Mouse (Mus musculus) forebrain, embryonic 16.5 days (tissue): ENCODE data around the gene Tmem39b. TPM values are rescaled to one million over a fixed set of nuclear protein-coding genes. Genes with fewer than 3 reads are reported as not detected.
"Not testable (repeated sequence)": the region's sequence is repeated elsewhere in the genome, so short reads cannot be mapped to it uniquely, and the experiment has no call there.

Experiments
- ATAC-seq: fragments of 200-750 bp; cut with Nextera tagmentation; 2 replicates; pipeline ENCODE4 v1.8.0; 2017; ENCODE audit warnings: mild to moderate bottlenecking, moderate library complexity
- H3K27ac ChIP-seq: fragments of 300-500 bp; sonication (generic); 2 replicates; pipeline ENCODE4 v1.5.1; 2014; ENCODE audit warnings: low read length, control low read depth
- H3K27me3 ChIP-seq: fragments of 300-500 bp; sonication (generic); replicated peaks from 2 replicates; pipeline ENCODE4 v1.6.1; 2014; ENCODE audit warnings: low read length; ENCODE audit not compliant: control insufficient read depth, insufficient read depth
- H3K36me3 ChIP-seq: fragments of 300-500 bp; sonication (generic); 2 replicates; pipeline ENCODE4 v1.6.1; 2014; ENCODE audit not compliant: control insufficient read depth, insufficient read depth
- H3K4me1 ChIP-seq: fragments of 300-500 bp; sonication (generic); replicated peaks from 2 replicates; pipeline ENCODE4 v1.6.1; 2014; ENCODE audit warnings: low read length; ENCODE audit not compliant: control insufficient read depth, insufficient read depth
- H3K4me2 ChIP-seq: fragments of 300-500 bp; sonication (generic); 2 replicates; pipeline ENCODE4 v1.6.1; 2014; ENCODE audit warnings: mild to moderate bottlenecking, low read length, control low read depth
- H3K4me3 ChIP-seq: fragments of 300-500 bp; sonication (generic); replicated peaks from 2 replicates; pipeline ENCODE4 v1.5.1; 2014; ENCODE audit warnings: mild to moderate bottlenecking, low read length, control low read depth
- H3K9ac ChIP-seq: fragments of 300-500 bp; sonication (generic); replicated peaks from 2 replicates; pipeline ENCODE4 v1.6.1; 2014; ENCODE audit warnings: low read depth, low read length, control low read depth
- H3K9me3 ChIP-seq: fragments of 300-500 bp; sonication (generic); 2 replicates; pipeline ENCODE4 v1.6.1; 2016; ENCODE audit warnings: low read length; ENCODE audit not compliant: control insufficient read depth
- WGBS: fragments of 180-500 bp; shearing (Covaris S2); extraction: QIAGEN DNeasy Blood & Tissue Kit; methylation state at CpG from one replicate; pipeline ENCODE4 v1.1.7; 2014; 5-methylcytosine and 5-hydroxymethylcytosine counted together
- polyA plus RNA-seq: library from polyadenylated mRNA; unstranded; fragments of >200 nt; fragmentation: Nextera tagmentation; extraction: Ambion mirVana; gene quantifications from 2 replicates; pipeline ENCODE4 v1.2.1, GENCODE M21; 2015

Tmem39b gene
- polyA plus RNA-seq, 1 experiment from 2014 or later: 25.0 TPM

GRCm38 (mm10) chr4:129736173-129736572, 39.5 kb upstream of the Tmem39b start:
- H3K9me3 ChIP-seq: no peaks in the 10 kb centered on the region
- 82% methylated on average over 1 of the region's 1 CpGs for WGBS
- H3K27ac ChIP-seq: no peak overlapping the region
- H3K4me2 ChIP-seq: no peak overlapping the region
- H3K9ac ChIP-seq: no peak overlapping the region
- no peak for ATAC-seq
- no peaks in the 10 kb centered on the region for H3K36me3 ChIP-seq
- no peaks in the 10 kb centered on the region for H3K27me3 ChIP-seq
- peaks cover 36% of the 10 kb centered on the region for H3K4me1 ChIP-seq
- H3K4me3 ChIP-seq: no peak overlapping the region

- H3K9ac ChIP-seq: not testable (repeated sequence)
These were observed 38.8 kb upstream of the Tmem39b start for GRCm38 (mm10) chr4:129735485-129735884.

GRCm38 (mm10) chr4:129731423-129731822, 34.8 kb upstream of the Tmem39b start:
- WGBS: 77% methylated on average over 5 of the region's 5 CpGs
- no peak for ATAC-seq
- H3K9me3 ChIP-seq: no peaks in the 10 kb centered on the region
- peaks cover 12% of the 10 kb centered on the region for H3K36me3 ChIP-seq
- no peaks in the 10 kb centered on the region for H3K27me3 ChIP-seq
- no peak overlapping the region for H3K4me2 ChIP-seq
- H3K9ac ChIP-seq: no peak overlapping the region
- H3K27ac ChIP-seq: no peak overlapping the region
- no peak overlapping the region for H3K4me3 ChIP-seq
- peaks cover 11% of the 10 kb centered on the region for H3K4me1 ChIP-seq

More at GRCm38 (mm10) chr4:129735485-129735884, 38.8 kb upstream of the Tmem39b start:
- WGBS: 96% methylated on average over 3 of the region's 4 CpGs
- not testable (repeated sequence) for H3K27me3 ChIP-seq, ATAC-seq, H3K36me3 ChIP-seq, H3K4me2 ChIP-seq, H3K27ac ChIP-seq, H3K9me3 ChIP-seq, H3K4me3 ChIP-seq
- H3K4me1 ChIP-seq: peaks cover 35% of the 10 kb centered on the region

GRCm38 (mm10) chr4:129716310-129716709, 19.7 kb upstream of the Tmem39b start:
- Histone ChIP-seq H3K4me2 (no peak overlapping the region), H3K36me3 (peaks cover 55% of the 10 kb centered on the region), H3K4me1 (no peaks in the 10 kb centered on the region), H3K27me3 (no peaks in the 10 kb centered on the region), H3K9me3 (no peaks in the 10 kb centered on the region), H3K9ac (no peak overlapping the region), H3K27ac (no peak overlapping the region), H3K4me3 (no peak overlapping the region)
- WGBS: 93% methylated on average over 9 of the region's 9 CpGs
- no peak for ATAC-seq

- H3K36me3 ChIP-seq: peaks cover 43% of the 10 kb centered on the region
- H3K27me3 ChIP-seq: no peaks in the 10 kb centered on the region
- WGBS: 59% methylated on average over 8 of the region's 8 CpGs
- H3K4me2 ChIP-seq: no peak overlapping the region
- H3K4me1 ChIP-seq: peaks cover 18% of the 10 kb centered on the region
- no peaks in the 10 kb centered on the region for H3K9me3 ChIP-seq
- H3K9ac ChIP-seq: no peak overlapping the region
- ATAC-seq: peak; percentile 81
- H3K4me3 ChIP-seq: no peak overlapping the region
- peak overlapping the region; percentile 56 for H3K27ac ChIP-seq
These were observed 13.0 kb upstream of the Tmem39b start for GRCm38 (mm10) chr4:129709486-129710129.

- Histone ChIP-seq H3K27me3 (no peaks in the 10 kb centered on the region), H3K9me3 (no peaks in the 10 kb centered on the region), H3K27ac (0 out of 2 replicates have a peak overlapping the region, but pooled peaks have one; percentile 26), H3K4me1 (peaks cover 32% of the 10 kb centered on the region), H3K36me3 (peaks cover 39% of the 10 kb centered on the region), H3K4me3 (no peak overlapping the region), H3K9ac (no peak overlapping the region), H3K4me2 (no peak overlapping the region)
- ATAC-seq: no peak
- WGBS: 19% methylated on average over 3 of the region's 3 CpGs
These were observed 10.1 kb upstream of the Tmem39b start for GRCm38 (mm10) chr4:129706750-129707149.

GRCm38 (mm10) chr4:129702454-129702853, 5.8 kb upstream of the Tmem39b start:
- Histone ChIP-seq H3K9ac (peak overlapping the region; percentile 50), H3K27me3 (no peaks in the 10 kb centered on the region), H3K36me3 (peaks cover 15% of the 10 kb centered on the region), H3K4me3 (no peak overlapping the region), H3K9me3 (no peaks in the 10 kb centered on the region), H3K27ac (peak overlapping the region; percentile 84), H3K4me2 (peak overlapping the region; percentile 20; the same call in 1 of the 2 replicates), H3K4me1 (peaks cover 26% of the 10 kb centered on the region)
- peak; percentile 82 for ATAC-seq
- WGBS: 3% methylated on average over 11 of the region's 11 CpGs

- Histone ChIP-seq H3K4me1 (peaks cover 30% of the 10 kb centered on the region), H3K4me3 (no peak overlapping the region), H3K27me3 (no peaks in the 10 kb centered on the region), H3K9me3 (no peaks in the 10 kb centered on the region), H3K4me2 (peak overlapping the region; percentile 20; the same call in 1 of the 2 replicates), H3K9ac (peak overlapping the region; percentile 50), H3K27ac (peak overlapping the region; percentile 84), H3K36me3 (peaks cover 15% of the 10 kb centered on the region)
- WGBS: 35% methylated on average over 17 of the region's 17 CpGs
- peak; percentile 35 for ATAC-seq
These were observed 5.1 kb upstream of the Tmem39b start for GRCm38 (mm10) chr4:129701503-129702377.

- H3K9me3 ChIP-seq, ATAC-seq, H3K4me3 ChIP-seq, H3K4me2 ChIP-seq, H3K9ac ChIP-seq, H3K27me3 ChIP-seq: not testable (repeated sequence)
- peaks cover 12% of the 10 kb centered on the region for H3K36me3 ChIP-seq
- WGBS: 92% methylated on average over 6 of the region's 6 CpGs
- peaks cover 28% of the 10 kb centered on the region for H3K4me1 ChIP-seq
- peak overlapping the region; percentile 54 for H3K27ac ChIP-seq
These were observed 4.0 kb upstream of the Tmem39b start for GRCm38 (mm10) chr4:129700661-129701060.
